Mouse (Mus musculus): Measurements from ENCODE around the gene Rpl7a.
"Not testable (repeated sequence)": the region's sequence is repeated elsewhere in the genome, so short reads cannot be mapped to it uniquely, and the experiment has no call there.

The Rpl7a gene

DNA sequence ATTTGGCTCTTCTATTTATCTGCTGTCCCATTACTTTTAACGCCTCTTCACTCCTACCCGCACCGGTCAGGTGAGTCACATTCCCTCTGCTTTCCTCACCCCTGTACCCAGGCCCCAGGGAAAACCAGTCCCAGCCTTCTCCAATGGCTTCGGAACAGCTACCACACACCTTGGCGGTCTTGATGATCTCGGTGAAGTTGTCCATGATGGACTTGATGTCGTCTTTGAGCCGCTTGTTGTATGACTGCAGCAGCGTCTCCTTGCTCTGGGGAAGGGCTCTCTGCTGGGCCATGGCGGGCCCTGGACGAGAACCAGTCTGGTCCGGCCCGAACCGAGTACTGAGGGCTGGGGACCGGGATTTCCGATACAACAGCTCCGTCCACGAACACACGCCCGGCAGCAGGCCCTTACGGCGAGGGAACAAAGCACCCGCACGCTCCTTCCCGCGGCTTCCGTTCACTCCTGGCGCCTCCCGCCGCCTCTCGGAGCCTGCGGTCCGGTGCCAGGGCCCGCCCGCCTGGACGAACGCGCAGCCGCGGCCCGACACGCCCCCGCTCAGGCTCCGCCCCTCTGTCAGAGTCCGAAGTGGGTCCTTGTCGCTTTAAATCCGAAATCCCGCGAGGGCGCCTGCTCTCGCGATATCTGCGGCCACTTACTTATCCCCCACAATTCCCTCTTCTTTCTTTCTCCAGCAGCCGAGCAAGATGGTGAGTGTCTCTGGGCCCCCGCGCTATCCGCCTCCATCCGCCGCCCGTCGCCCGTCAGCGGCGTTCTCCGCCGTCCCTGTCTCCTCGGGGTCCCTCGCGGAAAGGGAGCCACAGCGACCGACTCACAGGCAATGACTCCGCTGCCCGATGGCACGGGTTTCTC lies at the start of gene Rpl7a, which contains the start of gene Med22:
TSS of gene Rpl7a (plus strand) at position 641 of the 870 bp plus-strand sequence.
TSS of gene Med22 (minus strand) at position 554 of the 870 bp plus-strand sequence.
- in situ Hi-C loops (cut with MboI; ENCODE audit: low sequenced_read_pairs), result no loop called here

GRCm38 (mm10) chr2:26862856-26863255 lies 47.7 kb upstream of the Rpl7a start:
- in situ Hi-C loops (cut with MboI; ENCODE audit: low sequenced_read_pairs), result no loop called here

- in situ Hi-C loops (cut with MboI; ENCODE audit: low sequenced_read_pairs), result no loop called here
Observed at GRCm38 (mm10) chr2:26864879-26865278, 45.7 kb upstream of the Rpl7a start, which contains the start of gene Abo. Gene Abo (minus strand): TSS chr2:26864979.

DNA sequence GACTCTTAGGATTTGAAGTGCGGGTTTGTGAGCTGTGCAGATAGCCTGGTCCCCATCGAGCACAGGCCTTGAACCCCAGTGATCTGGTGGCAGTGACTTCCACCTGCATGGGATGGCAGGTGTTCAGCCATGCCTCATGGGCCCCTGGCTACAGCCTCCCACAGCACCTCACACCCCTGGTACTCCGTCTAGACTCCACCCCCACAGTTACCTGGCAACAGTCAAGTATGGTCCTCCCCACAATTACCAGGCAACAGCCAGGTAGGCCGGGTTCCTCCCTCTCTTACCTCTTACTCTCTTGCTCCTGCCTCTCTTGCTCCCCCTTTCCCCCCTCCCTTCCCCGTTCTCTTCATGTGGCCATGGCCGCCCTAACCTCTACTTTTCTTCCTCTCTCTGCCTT lies 39.9 kb upstream of the Rpl7a start:
- in situ Hi-C loops (cut with MboI; ENCODE audit: low sequenced_read_pairs), result no loop called here

DNA sequence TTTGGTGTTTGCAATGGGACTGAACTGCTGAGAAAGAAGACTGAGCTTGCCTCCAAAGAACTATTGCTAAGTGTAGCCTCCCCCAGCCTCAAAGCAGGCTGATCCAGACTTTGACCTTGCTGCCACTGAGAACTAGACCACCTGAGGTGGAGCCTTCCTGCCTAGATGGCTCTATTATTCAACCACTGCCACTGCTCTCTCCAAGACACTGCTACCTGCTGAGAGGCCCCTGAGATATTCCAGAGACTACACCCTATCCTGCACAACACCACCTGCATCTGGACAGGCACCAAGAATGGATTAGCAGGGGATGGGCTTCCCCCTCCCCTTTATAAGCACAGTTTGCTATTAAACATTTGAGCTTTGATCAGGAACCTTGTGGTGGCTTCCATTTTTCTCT lies 32.0 kb upstream of the Rpl7a start:
- in situ Hi-C loops (cut with MboI; ENCODE audit: low sequenced_read_pairs), result no loop called here

- in situ Hi-C loops (cut with MboI; ENCODE audit: low sequenced_read_pairs), result not testable (repeated sequence)
Observed at GRCm38 (mm10) chr2:26885541-26885940, 25.0 kb upstream of the Rpl7a start.

DNA sequence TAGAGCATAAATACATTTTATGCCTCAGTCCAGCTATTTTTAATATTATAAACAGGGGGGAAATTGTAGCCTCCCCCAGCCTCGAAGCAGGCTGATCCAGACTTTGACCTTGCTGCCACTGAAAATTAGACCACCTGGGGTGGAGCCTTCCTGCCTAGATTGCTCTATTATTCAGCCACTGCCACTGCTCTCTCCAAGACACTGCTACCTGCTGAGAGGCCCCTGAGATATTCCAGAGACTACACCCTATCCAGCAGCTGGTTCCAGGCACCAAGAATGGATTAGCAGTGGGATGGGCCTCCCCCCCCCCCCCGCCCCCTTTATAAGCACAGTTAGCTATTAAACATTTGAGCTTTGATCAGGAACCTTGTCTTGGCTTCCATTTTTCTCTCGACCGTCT lies 24.4 kb upstream of the Rpl7a start:
- in situ Hi-C loops (cut with MboI; ENCODE audit: low sequenced_read_pairs), result not testable (repeated sequence)

- in situ Hi-C loops (cut with MboI; ENCODE audit: low sequenced_read_pairs), result no loop called here
Observed at GRCm38 (mm10) chr2:26895898-26896297, 14.7 kb upstream of the Rpl7a start.

GRCm38 (mm10) chr2:26900731-26901130 lies 9.8 kb upstream of the Rpl7a start:
- in situ Hi-C loops (cut with MboI; ENCODE audit: low sequenced_read_pairs), result no loop called here

DNA sequence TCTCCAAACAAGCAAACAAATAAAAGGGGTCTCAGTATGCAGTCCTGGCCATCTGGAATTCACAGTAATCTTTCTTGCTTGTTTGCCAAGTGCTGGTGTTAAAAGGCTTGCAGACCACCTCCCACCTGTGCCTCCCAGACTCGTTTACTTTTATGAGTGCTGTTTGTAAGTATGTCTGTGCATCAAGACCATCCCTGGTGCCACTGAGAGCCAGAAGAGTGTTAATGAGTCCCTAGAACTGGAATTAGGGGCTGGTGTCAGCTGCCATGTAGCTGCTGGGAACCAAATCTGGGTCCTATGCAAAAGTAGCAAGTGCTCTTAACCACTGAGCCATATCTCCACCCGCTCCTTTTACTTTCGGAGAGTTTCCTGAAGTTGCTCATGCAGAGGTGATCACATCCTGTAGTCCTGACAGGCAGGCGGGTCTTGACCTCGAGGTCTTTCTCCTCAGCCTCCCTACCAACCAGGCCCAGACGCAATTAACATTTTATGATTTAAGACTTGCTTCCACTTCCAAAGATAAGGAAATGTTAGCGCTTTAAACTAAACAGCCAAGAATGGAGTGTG lies 8.6 kb upstream of the Rpl7a start:
- in situ Hi-C loops (cut with MboI; ENCODE audit: low sequenced_read_pairs), result no loop called here

DNA sequence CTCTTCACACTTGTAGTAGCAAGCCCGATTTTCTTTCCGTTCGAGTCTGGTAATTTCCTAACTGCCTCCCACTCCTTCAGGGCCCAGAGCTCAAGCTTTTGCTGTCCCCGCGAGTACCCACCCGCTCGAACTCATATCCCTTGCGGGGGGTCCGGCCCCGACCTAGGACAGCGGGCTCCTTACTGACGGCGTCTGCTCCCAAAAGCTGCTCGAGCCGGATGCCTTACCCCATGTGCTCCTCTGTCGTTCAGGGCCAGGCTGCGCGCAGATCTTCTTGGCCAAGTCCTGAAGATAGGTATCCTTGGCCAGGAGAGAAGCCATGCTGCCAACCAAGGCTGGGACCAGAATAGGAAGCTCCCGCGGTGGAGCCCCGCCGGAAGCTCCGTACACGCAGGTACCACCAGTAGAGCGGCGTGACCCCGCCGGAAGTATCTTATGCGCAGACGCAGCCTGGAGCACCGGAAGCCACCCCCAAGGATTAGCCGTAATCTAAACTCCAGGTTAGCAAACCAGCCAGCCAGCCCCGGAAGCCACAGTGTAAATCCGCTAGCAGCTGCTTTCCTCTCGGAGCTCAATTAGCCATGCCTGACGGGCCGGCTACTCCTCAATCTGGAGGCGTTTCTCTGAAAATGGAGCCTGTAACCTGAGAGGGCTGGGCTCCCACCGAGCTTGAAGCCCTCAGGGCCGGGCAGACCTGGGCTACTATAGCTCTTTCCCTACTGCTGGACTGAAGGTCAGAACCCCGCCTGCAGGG lies 7.9 kb upstream of the Rpl7a start, which contains the start of gene Surf6:
TSS of gene Surf6 (minus strand) at position 413 of the 754 bp plus-strand sequence.
- in situ Hi-C loops (cut with MboI; ENCODE audit: low sequenced_read_pairs), result no loop called here

GRCm38 (mm10) chr2:26903311-26903710 lies 7.3 kb upstream of the Rpl7a start:
- in situ Hi-C loops (cut with MboI; ENCODE audit: low sequenced_read_pairs), result no loop called here

DNA sequence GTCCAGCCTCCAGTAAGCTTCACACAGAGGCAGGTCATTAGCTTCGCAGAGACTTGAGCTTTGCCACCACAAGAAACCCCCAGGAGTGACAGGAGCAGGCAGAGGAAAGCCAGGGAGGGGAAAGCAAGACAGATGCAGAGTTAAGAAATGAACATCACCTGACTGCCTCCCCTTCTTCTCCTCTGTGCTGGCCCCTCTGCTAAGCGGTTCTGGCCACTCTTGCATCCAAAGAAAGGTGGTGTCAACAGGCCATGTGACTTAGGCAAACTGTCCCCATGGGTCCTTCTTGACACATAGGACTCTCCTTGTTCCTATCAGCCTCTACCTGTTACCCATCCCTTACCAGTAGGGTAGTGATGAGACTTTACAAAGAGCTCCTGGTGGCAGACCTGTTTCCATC lies 4.6 kb upstream of the Rpl7a start:
- in situ Hi-C loops (cut with MboI; ENCODE audit: low sequenced_read_pairs), result no loop called here

- in situ Hi-C loops (cut with MboI; ENCODE audit: low sequenced_read_pairs), result no loop called here
Observed at GRCm38 (mm10) chr2:26906431-26906830, 4.1 kb upstream of the Rpl7a start.

- in situ Hi-C loops (cut with MboI; ENCODE audit: low sequenced_read_pairs), result no loop called here
Observed at GRCm38 (mm10) chr2:26907109-26907508, 3.5 kb upstream of the Rpl7a start.

DNA sequence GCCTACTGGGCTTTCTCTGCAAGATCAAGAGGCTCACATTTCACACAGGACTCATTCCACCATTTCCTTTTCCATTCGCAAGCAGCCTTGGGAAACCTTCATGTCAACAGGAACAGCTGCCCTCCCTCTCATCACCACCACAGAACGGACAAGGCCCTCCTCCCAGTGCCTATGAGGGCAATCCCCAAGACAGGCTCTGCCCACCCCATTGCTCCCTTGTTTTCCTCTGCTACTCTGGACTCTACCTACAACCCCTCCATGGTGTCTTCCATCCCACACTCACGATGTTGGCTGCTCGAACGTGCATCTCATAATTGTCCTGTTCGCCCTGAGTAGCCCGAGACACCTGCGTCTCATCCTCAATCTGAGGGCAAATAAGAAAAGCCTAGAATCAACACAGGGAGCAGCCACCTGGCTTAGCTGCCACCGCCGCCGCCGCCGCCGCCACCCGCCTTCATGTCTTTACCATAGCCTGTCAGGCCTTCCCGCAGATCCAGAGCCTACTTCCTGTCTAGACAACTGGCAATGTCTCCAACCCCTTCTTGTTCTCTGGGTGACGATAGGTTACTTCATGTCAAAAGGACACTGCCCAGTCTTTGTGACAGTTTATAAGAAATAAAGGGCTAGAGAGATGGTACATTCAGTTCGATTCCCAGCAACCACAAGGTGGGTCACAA lies 1.7 kb upstream of the Rpl7a start:
- in situ Hi-C loops (cut with MboI; ENCODE audit: low sequenced_read_pairs), result no loop called here

DNA sequence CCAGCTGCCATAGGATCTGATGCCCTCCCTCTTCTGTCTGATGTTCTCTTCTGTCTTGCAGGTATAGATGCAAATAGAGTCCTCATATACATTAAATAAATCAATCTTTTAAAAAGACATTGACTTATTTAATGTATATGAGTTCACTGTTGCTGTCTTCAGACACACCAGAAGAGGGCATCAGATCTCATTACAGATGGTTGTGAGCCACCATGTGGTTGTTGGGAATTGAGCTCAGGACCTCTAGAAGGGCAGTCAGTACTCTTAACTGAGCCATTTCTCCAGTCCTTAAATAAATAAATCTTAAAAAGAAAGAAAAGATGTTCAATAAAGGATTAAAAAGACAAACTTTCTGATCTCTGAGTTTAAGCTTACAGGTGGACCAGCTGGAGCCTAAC lies 1.2 kb upstream of the Rpl7a start:
- in situ Hi-C loops (cut with MboI; ENCODE audit: low sequenced_read_pairs), result no loop called here

DNA sequence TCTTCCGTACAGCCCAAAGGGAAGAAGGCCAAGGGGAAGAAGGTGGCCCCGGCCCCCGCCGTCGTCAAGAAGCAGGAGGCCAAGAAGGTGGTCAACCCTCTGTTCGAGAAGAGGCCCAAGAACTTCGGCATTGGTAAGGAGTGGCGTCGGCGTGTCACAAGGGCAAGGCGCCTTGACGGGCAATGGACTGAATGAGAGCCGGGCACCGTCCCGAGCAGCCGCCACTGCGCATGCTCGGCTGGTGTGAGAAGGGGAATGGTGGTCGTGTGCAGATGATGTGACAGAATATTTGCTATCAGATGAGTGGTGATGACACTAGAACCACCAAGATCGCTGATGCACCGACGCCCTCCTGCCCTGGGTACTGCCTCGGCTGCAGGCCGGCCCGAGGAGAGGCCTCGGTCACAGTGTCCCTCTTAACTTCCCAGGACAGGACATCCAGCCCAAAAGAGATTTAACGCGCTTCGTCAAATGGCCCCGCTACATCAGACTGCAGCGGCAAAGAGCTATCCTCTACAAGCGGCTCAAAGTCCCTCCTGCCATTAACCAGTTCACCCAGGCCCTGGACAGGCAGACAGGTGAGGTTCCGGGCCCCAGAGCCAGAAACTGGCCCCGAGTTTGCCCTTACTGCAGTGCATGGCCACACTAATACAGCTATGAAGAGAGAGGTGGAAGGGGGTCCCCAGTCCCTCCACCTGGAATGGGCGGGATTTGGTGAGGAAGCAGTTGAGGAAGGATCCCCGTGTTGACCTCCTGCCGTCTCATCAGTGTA lies 616 bp downstream of the Rpl7a start:
- in situ Hi-C loops (cut with MboI; ENCODE audit: low sequenced_read_pairs), result no loop called here

DNA sequence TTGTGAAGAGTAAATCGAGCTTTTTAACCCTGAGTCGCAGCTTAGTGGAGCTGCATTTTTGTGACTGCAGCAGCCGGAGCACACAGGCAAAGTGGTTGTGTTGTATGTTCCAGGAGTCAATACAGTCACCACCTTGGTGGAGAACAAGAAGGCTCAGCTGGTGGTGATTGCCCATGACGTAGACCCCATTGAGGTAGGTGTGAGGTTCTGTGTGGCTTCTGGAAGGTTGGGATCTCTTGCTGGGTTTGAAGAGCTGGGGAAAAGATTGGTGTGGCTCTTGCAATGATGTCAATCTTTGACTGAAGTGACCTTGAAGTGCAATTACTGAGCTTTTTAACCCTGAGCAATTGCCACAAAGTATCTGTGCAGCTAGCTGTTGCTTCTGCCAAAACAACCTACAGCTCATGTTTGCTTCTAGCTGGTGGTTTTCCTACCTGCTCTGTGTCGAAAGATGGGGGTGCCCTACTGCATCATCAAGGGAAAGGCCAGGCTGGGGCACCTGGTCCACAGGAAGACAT lies 1.7 kb downstream of the Rpl7a start:
- in situ Hi-C loops (cut with MboI; ENCODE audit: low sequenced_read_pairs), result no loop called here

All from CH12F3 (cell line).